Mouse (Mus musculus): ENCODE data around the gene Fam171a2. TPM values are rescaled to one million over a fixed set of nuclear protein-coding genes. Genes with fewer than 3 reads are reported as not detected.

Fam171a2 gene
- polyA plus RNA-seq, 1 experiment from 2014 or later = 4.6 TPM

- WGBS = 25% methylated on average over 9 of the region's 10 CpGs
- Histone ChIP-seq H3K27ac (replicated peaks in 1 of 2; ENCODE audit: control insufficient read depth in 1 of 2, insufficient read depth in 1 of 2, low read depth in 2 of 2, low read length in 2 of 2) (no peak overlapping the region), H3K4me3 (ENCODE audit: control insufficient read depth in 1 of 2, insufficient read depth in 1 of 2, low read depth in 1 of 2, low read length in 2 of 2) (no peak overlapping the region), H3K27me3 (ENCODE audit: control insufficient read depth, insufficient read depth, low read length) (no peaks in the 10 kb centered on the region), H3K4me2 (ENCODE audit: low read length) (no peak overlapping the region), H3K9me3 (ENCODE audit: control insufficient read depth, low read length) (no peaks in the 10 kb centered on the region), H3K4me1 (ENCODE audit: control insufficient read depth in 2 of 2, insufficient read depth in 2 of 2, low read length in 2 of 2) (peaks cover 21 to 34% of the 10 kb centered on the region in 2 experiments), H3K9ac (ENCODE audit: low read length) (no peak overlapping the region), H3K36me3 (ENCODE audit: control insufficient read depth, insufficient read depth, low read length) (no peaks in the 10 kb centered on the region)
- no peak for ATAC-seq (ENCODE audit: insufficient number of reproducible peaks, insufficient read depth, low FRiP score, low read depth)
Observed at GRCm38 (mm10) chr11:102453131-102453530, 5.6 kb upstream of the Fam171a2 start.

- ATAC-seq (ENCODE audit: insufficient number of reproducible peaks, insufficient read depth, low FRiP score, low read depth) = no peak
- Histone ChIP-seq H3K4me1 (ENCODE audit: control insufficient read depth in 2 of 2, insufficient read depth in 2 of 2, low read length in 2 of 2) (peaks cover 37 to 39% of the 10 kb centered on the region in 2 experiments), H3K27ac (replicated peaks in 1 of 2; ENCODE audit: control insufficient read depth in 1 of 2, insufficient read depth in 1 of 2, low read depth in 2 of 2, low read length in 2 of 2) (no peak overlapping the region), H3K4me3 (ENCODE audit: control insufficient read depth in 1 of 2, insufficient read depth in 1 of 2, low read depth in 1 of 2, low read length in 2 of 2) (no peak overlapping the region), H3K4me2 (ENCODE audit: low read length) (no peak overlapping the region), H3K9ac (ENCODE audit: low read length) (no peak overlapping the region), H3K9me3 (ENCODE audit: control insufficient read depth, low read length) (no peaks in the 10 kb centered on the region), H3K27me3 (ENCODE audit: control insufficient read depth, insufficient read depth, low read length) (no peaks in the 10 kb centered on the region), H3K36me3 (ENCODE audit: control insufficient read depth, insufficient read depth, low read length) (no peaks in the 10 kb centered on the region)
- WGBS = 35% methylated on average over 17 of the region's 17 CpGs
Observed at GRCm38 (mm10) chr11:102449043-102450008, 1.8 kb upstream of the Fam171a2 start.

GRCm38 (mm10) chr11:102448327-102448726 lies 845 bp upstream of the Fam171a2 start:
- H3K27ac ChIP-seq (replicated peaks in 1 of 2; ENCODE audit: control insufficient read depth in 1 of 2, insufficient read depth in 1 of 2, low read depth in 2 of 2, low read length in 2 of 2) = no peak overlapping the region
- H3K4me2 ChIP-seq (ENCODE audit: low read length) = peak overlapping the region; percentile 5; the same call in 1 of the 2 replicates
- H3K27me3 ChIP-seq (ENCODE audit: control insufficient read depth, insufficient read depth, low read length) = no peaks in the 10 kb centered on the region
- H3K9ac ChIP-seq (ENCODE audit: low read length) = no peak overlapping the region
- no peaks in the 10 kb centered on the region for H3K9me3 ChIP-seq (ENCODE audit: control insufficient read depth, low read length)
- WGBS = 13% methylated on average over 8 of the region's 8 CpGs
- no peak for ATAC-seq (ENCODE audit: insufficient number of reproducible peaks, insufficient read depth, low FRiP score, low read depth)
- peaks cover 45 to 49% of the 10 kb centered on the region in 2 experiments for H3K4me1 ChIP-seq (ENCODE audit: control insufficient read depth in 2 of 2, insufficient read depth in 2 of 2, low read length in 2 of 2)
- no peak overlapping the region for H3K4me3 ChIP-seq (ENCODE audit: control insufficient read depth in 1 of 2, insufficient read depth in 1 of 2, low read depth in 1 of 2, low read length in 2 of 2)
- no peaks in the 10 kb centered on the region for H3K36me3 ChIP-seq (ENCODE audit: control insufficient read depth, insufficient read depth, low read length)

- WGBS = 1% methylated on average over 46 of the region's 49 CpGs
- peak overlapping the region; percentile 70 to 94 for H3K4me3 ChIP-seq (ENCODE audit: control insufficient read depth in 1 of 2, insufficient read depth in 1 of 2, low read depth in 1 of 2, low read length in 2 of 2)
- H3K4me1 ChIP-seq (ENCODE audit: control insufficient read depth in 2 of 2, insufficient read depth in 2 of 2, low read length in 2 of 2) = peaks cover 45 to 53% of the 10 kb centered on the region in 2 experiments
- ATAC-seq (ENCODE audit: insufficient number of reproducible peaks, insufficient read depth, low FRiP score, low read depth) = peak; percentile 27
- peak overlapping the region; percentile 73 to 80 for H3K27ac ChIP-seq (replicated peaks in 1 of 2; ENCODE audit: control insufficient read depth in 1 of 2, insufficient read depth in 1 of 2, low read depth in 2 of 2, low read length in 2 of 2)
- H3K27me3 ChIP-seq (ENCODE audit: control insufficient read depth, insufficient read depth, low read length) = no peaks in the 10 kb centered on the region
- H3K36me3 ChIP-seq (ENCODE audit: control insufficient read depth, insufficient read depth, low read length) = peaks cover 13% of the 10 kb centered on the region
- H3K9me3 ChIP-seq (ENCODE audit: control insufficient read depth, low read length) = no peaks in the 10 kb centered on the region
- H3K9ac ChIP-seq (ENCODE audit: low read length) = peak overlapping the region; percentile 88
- peak overlapping the region; percentile 77 for H3K4me2 ChIP-seq (ENCODE audit: low read length)
Observed at GRCm38 (mm10) chr11:102446581-102447461, 661 bp downstream of the Fam171a2 start.

- H3K4me3 ChIP-seq (ENCODE audit: control insufficient read depth in 1 of 2, insufficient read depth in 1 of 2, low read depth in 1 of 2, low read length in 2 of 2) = peak overlapping the region; percentile 70 to 94
- no peaks in the 10 kb centered on the region for H3K9me3 ChIP-seq (ENCODE audit: control insufficient read depth, low read length)
- no peaks in the 10 kb centered on the region for H3K27me3 ChIP-seq (ENCODE audit: control insufficient read depth, insufficient read depth, low read length)
- H3K27ac ChIP-seq (replicated peaks in 1 of 2; ENCODE audit: control insufficient read depth in 1 of 2, insufficient read depth in 1 of 2, low read depth in 2 of 2, low read length in 2 of 2) = peak overlapping the region; percentile 73 to 80
- peak overlapping the region; percentile 88 for H3K9ac ChIP-seq (ENCODE audit: low read length)
- peak; percentile 10; the same call in 1 of the 2 replicates for ATAC-seq (ENCODE audit: insufficient number of reproducible peaks, insufficient read depth, low FRiP score, low read depth)
- H3K4me1 ChIP-seq (ENCODE audit: control insufficient read depth in 2 of 2, insufficient read depth in 2 of 2, low read length in 2 of 2) = peaks cover 45 to 55% of the 10 kb centered on the region in 2 experiments
- H3K4me2 ChIP-seq (ENCODE audit: low read length) = peak overlapping the region; percentile 77
- peaks cover 22% of the 10 kb centered on the region for H3K36me3 ChIP-seq (ENCODE audit: control insufficient read depth, insufficient read depth, low read length)
- 10% methylated on average over 7 of the region's 7 CpGs for WGBS
Observed at GRCm38 (mm10) chr11:102445891-102446361, 1.6 kb downstream of the Fam171a2 start.

- Histone ChIP-seq H3K27me3 (ENCODE audit: control insufficient read depth, insufficient read depth, low read length) (no peaks in the 10 kb centered on the region), H3K27ac (replicated peaks in 1 of 2; ENCODE audit: control insufficient read depth in 1 of 2, insufficient read depth in 1 of 2, low read depth in 2 of 2, low read length in 2 of 2) (peak overlapping the region; percentile 73 to 80), H3K9ac (ENCODE audit: low read length) (peak overlapping the region; percentile 88), H3K9me3 (ENCODE audit: control insufficient read depth, low read length) (no peaks in the 10 kb centered on the region), H3K4me3 (ENCODE audit: control insufficient read depth in 1 of 2, insufficient read depth in 1 of 2, low read depth in 1 of 2, low read length in 2 of 2) (peak overlapping the region; percentile 70 to 94; a peak in 3 of 4 replicates), H3K36me3 (ENCODE audit: control insufficient read depth, insufficient read depth, low read length) (peaks cover 27% of the 10 kb centered on the region), H3K4me1 (ENCODE audit: control insufficient read depth in 2 of 2, insufficient read depth in 2 of 2, low read length in 2 of 2) (peaks cover 45 to 55% of the 10 kb centered on the region in 2 experiments), H3K4me2 (ENCODE audit: low read length) (peak overlapping the region; percentile 77)
- 0 out of 2 replicates have a peak, but pooled peaks have one; percentile 4 for ATAC-seq (ENCODE audit: insufficient number of reproducible peaks, insufficient read depth, low FRiP score, low read depth)
- WGBS = 11% methylated on average over 10 of the region's 10 CpGs
Observed at GRCm38 (mm10) chr11:102445264-102445890, 2.1 kb downstream of the Fam171a2 start.

Data from heart, embryonic 14.5 days (tissue).